Mouse (Mus musculus) urinary bladder, postnatal 36 days (tissue): ENCODE results near the gene Rad23b.
"Not testable (repeated sequence)": the region's sequence is repeated elsewhere in the genome, so short reads cannot be mapped to it uniquely, and the experiment has no call there.

Source experiments
- DNase-seq, 2 experiments: peaks; one replicate each; pipeline ENCODE4 v3.0.0; 2022; ENCODE audit warnings: low spot score in 2 of 2, mixed read lengths in 1 of 2

The Rad23b gene

GRCm38 (mm10) chr4:55349452-55350218 is at the start of gene Rad23b:
Gene Rad23b, plus strand, starts transcription at chr4:55350043.
- DNase-seq = peak; percentile 100

DNA sequence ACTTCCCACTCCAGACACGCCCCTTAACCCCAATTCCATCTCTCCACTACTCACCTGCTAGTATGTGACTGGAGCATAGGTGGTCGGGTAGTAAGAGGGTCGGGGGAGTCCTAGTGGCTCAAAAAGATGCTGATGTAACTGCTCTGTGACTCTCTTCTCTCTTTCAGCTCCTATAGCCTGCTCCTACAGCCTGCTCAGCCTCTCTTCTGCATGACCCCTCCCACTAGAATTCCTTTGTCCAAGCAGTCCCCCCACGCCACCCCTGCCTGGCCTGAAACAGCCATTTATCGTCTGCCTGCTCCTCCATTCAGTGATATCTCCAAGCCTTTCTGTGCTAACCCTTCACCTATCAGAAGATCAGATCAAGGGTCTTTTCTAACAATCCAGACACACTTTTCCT is 45.7 kb upstream of the Rad23b start:
- DNase-seq = no peak

GRCm38 (mm10) chr4:55306636-55307035 is 43.2 kb upstream of the Rad23b start:
- DNase-seq = no peak

GRCm38 (mm10) chr4:55316726-55317125 is 33.1 kb upstream of the Rad23b start:
- DNase-seq = no peak

DNA sequence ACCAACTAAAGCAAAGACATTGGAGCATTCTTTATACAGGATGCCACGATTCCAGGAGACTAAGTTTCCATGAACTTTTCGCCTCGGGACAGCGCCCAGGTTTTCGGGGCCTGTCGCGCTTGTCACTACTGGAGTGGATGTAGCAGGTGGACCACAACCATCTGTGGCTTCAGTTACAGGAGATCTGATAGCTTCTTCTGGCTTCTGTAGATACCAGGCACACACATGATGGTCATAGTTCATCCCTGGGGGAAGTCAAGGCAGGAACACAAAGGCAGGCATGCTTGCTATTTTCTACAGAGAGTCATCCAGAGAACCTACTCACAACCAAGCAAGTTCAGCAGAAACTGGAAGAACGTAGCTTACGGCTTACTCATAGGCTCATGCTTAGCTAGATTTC is 31.5 kb upstream of the Rad23b start:
- not testable (repeated sequence) for DNase-seq

- peak in 1 of 2 experiments; percentile 20 for DNase-seq
Observed at GRCm38 (mm10) chr4:55325786-55326518, 23.9 kb upstream of the Rad23b start.

DNA sequence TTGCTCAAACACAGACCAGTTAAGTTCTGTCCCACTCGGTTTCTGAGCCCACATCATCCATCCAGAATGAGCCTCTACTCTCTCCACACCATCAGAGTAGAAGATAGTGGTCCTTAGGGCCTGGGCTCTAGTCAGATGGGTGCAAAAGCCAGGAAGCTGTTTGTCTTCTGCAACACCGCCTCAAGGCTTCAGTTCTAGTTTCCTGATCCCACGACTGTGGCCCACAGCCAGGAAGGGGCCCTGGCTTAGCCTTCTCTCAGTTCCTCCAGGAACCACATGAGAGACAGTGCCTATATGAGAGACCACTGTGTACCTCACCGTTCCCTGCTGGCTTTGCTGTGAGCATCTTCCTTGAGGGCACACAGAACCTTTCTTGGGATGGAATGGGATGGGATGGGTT is 22.3 kb upstream of the Rad23b start:
- DNase-seq = no peak

- no peak for DNase-seq
Observed at GRCm38 (mm10) chr4:55328471-55328870, 21.4 kb upstream of the Rad23b start.

GRCm38 (mm10) chr4:55328928-55329327 is 20.9 kb upstream of the Rad23b start:
- DNase-seq = not testable (repeated sequence)

GRCm38 (mm10) chr4:55329621-55330346 is 20.1 kb upstream of the Rad23b start:
- DNase-seq = peak in 1 of 2 experiments; percentile 16

GRCm38 (mm10) chr4:55335030-55335770 is 14.6 kb upstream of the Rad23b start:
- no peak for DNase-seq

DNA sequence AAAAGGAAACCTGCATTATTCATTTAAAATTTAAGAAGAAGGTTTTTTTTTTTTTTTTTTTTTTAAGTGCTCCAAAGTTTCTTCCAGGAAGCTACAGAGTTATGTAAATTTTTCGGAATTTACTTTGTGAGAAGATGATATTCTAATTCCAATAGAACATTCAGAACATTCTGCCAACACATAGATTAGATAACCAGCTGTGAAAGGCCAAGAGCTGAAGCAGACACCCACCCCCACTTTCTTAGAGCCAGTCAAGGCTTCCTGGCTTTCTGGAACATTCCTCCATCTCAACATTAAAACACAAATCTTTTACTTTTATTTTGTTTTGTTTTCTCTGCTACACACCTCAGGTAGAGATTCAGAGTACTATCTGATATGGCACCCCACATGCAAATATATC is 10.9 kb upstream of the Rad23b start:
- DNase-seq = no peak

DNA sequence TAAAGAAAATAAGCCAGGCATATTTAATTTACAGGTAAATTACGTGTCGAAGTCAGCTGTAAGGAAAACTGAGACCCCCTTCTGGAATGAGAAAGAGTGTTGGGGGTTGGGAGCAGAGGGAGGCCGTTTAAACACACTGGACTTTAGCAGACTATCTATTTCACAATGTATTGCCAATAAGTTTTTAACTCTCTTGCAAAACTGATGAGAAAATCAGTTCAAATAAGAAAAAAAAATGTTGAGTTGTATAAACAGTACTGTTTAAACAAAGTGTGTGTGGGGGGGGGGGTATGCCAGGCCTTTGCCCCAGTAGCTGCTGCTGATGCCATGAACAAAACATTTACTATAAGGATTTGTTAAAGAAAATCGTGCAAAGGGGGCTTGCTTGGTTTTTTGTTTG is 10.5 kb upstream of the Rad23b start:
- no peak for DNase-seq

GRCm38 (mm10) chr4:55341797-55342196 is 8.0 kb upstream of the Rad23b start:
- no peak for DNase-seq

- no peak for DNase-seq
Observed at GRCm38 (mm10) chr4:55342602-55343001, 7.2 kb upstream of the Rad23b start.

DNA sequence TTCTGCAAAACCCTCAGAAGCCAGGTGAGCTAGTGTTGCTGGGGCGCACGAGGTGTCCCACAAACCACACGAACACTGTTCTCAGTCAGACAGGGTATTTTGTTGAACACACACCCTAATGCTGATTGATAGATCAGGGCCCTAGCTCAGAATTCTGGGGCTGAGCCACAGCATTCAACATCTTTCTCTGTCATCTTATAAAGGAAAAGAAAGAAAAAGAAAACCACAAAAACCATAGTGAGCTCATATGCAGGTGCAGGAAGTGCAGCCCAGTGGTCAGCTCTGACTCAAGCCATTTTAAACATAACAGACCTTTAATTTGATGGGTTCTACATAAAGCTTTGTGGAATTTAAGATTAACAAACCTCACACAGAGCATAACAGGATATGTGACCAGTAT is 6.6 kb upstream of the Rad23b start:
- no peak for DNase-seq

DNA sequence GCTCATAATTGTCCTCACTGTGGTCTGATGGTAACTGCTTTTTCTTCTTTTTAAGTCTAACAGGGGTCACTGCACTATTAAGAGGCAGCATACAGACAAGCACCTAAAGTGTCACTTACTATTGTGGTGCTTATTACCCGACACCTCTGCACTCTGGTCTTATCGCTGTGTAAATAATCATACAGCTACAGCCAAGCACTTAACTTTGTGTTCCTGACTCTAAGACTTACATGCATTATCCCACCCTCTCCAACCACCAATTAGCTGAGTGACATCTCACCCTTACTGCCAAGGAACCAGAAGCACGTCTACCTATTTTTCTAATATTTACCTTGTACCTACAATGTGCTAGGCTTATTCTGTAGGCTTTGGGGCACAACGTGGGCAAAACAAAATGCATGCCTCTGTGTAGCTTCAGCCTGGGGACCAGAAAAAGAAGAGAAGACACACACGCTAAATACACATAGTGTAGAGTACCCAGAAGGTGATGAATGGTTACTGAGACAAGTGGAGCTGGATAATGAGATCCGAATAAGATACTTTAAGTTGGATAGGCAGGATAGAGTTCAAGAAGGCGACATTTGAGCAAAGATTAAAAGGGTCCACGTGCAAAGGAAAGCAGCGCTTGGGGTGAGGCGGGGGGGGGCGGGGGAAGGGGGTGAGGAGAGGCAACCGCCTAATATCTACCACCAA is 938 bp upstream of the Rad23b start:
- no peak for DNase-seq

DNA sequence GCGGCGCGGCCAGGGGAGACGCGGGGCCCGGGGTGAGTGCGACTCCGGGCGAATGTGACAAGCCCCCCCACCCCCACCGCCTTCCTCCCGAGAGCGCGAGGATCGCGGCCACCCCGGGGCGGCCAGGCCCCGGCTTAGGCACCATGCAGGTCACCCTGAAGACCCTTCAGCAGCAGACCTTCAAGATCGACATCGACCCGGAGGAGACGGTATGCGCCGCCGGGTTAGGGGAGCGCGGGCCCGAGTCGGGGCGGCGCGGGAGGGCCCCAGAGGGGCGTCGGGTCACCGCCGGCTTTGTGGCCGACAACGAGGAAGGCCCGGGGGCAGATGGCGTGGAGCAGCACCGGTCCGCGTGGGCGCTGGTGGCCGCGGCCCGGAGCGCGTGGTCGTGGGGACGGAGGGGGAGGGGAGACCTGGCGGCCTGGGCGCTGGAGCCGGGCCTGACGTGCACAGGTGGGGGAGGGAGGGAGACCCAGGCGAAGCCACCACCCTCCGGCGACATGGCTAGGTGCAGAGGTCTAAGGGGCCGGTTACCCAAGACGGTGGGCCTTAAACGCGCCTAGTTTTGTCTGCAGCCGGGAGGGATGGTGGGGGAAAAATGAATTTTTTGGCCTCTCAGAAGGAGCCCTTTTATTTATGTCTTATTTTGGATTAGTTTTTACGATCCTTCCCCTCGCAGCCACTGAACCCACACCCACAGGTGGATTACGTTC is 532 bp downstream of the Rad23b start:
- peak in 1 of 2 experiments; percentile 23 for DNase-seq

DNA sequence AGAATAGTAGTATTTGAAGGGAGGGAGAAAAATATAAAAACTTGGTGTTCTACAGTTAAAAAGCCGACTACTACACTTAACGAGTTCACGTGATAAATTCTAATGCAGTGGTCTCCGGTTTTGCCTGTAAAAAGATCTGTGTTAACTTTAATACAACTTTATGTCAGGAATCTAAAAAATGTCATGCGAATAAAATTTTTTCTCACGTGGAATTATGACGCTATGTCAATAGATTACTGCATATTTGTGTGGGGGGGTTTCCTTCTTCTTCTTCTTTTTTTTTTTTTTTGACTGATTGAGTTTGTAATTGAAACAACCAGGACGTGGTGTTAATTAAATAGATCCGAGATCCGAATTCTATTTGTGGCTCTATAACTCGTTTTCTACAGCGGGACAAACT is 1.2 kb downstream of the Rad23b start:
- no peak for DNase-seq

DNA sequence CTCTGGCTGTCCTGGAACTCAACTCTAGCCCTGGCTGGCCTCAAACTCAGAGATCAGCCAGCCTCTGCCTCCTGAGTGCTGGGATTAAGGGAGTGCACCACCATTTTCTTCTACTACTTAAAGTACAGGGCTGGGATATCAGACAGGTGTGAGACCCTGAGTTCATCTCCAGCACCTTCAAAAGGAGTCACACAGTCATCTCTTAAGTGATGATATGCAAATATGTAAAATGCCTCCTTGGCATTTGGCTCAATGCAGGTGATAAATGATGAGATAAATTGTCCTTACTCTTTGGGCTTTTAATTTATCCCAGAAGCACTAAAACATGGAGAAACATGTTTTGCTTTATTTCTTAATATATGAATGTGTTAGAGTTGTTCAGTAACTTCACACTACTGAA is 2.0 kb downstream of the Rad23b start:
- DNase-seq = no peak

GRCm38 (mm10) chr4:55354038-55354437 is 4.2 kb downstream of the Rad23b start:
- DNase-seq = no peak
